Mouse (Mus musculus) adrenal gland, adult (tissue): ENCODE measurements around the gene Parp9.
A peak's percentile ranks its signal among the peaks of the same experiment; 100 is the strongest.
"Not testable (repeated sequence)": the region's sequence is repeated elsewhere in the genome, so short reads cannot be mapped to it uniquely, and the experiment has no call there.

Experiments
- DNase-seq, 2 experiments: peaks; one replicate each; pipeline ENCODE4 v3.0.0; 2022 to 2023; ENCODE audit warnings: low spot score in 1 of 2; ENCODE audit not compliant: inconsistent age in 2 of 2

Gene Parp9

DNA sequence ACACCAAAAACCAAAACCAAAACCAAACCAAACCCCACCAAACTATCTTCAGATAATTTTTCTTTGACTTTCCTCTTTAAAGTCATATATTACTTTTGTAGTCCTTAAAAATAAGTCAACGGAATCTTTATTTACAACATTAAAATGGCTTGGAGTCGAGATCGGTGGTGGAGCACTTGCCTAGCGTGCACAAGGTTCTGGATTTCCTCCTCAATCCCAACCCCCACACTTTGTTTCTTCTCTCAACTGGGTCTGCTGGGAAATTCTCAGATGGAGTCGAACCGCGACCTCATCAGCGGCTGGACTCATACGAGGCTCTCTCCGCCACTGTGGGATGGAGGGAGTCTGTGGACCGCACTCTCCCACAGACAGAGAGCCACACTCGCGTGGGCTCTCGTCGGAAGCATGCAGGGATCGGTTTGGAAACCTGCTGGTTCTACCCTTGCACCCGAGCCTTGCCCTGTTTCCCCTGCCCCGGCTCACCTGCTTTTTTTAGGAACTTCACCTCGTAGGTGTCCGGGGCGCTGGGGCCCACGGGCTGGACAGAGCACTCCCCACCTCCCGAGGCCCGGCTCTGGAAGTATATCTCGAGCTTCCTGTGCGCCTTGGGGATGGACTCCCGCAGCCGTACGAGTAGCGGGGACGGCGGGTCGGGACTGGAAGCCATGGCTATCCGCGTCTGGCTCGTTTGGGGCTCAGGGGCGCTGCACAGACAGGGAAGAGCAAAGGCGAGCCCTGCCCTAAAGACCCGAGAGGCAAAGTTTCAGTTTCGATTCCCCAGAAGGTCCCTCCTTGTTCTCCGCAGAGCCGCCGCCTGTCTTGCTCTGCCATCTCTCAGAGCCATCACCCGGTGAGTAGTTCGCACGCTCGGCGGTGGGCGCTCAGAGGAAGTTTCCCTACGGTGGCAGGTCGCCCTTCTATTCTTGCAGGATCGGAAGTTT, at the start of gene Parp9, which contains the start of gene Dtx3l:
Gene Parp9 (plus strand): TSS at position 260 of the 941 bp plus-strand sequence.
Gene Dtx3l (minus strand): TSS at position 941 of the 941 bp plus-strand sequence.
- DNase-seq: peak; percentile 76 to 94

DNA sequence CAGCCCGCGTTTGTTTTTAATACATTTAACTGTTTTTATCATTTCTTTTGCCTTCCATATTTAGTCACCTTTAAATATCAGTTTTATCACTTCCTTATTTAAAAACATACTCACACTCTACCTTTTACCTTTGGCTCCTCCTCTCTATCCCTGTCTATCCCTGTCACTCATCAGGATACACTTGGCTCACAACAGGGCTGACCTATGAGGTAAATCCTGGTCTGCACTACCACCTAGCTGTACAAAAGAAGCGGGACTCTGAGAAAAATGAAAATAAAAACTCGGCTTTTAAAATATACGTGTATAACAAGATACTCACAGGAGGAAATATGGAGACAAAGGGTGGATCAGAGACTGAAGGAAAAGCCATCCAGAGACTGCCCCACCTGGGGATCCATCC, 49.4 kb upstream of the Parp9 start:
- no peak for DNase-seq

DNA sequence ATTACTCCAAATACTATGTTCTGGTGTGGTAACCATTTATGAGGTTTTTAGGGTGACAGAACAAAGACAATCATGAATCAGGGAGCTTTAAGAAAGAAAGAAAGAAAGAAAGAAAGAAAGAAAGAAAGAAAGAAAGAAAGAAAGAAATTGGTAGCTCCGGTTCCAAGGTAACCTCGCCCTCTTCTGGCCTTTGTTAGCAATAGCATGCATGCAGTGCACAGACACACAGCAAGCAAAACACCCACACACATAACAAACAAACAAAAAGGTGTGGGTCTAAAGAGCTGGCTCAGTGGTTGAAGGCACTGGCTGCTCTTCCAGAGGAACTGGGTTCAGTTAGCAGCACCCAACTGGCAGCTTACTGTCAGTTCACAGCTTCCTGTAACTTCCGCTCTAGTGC, 47.6 kb upstream of the Parp9 start:
- no peak for DNase-seq

DNA sequence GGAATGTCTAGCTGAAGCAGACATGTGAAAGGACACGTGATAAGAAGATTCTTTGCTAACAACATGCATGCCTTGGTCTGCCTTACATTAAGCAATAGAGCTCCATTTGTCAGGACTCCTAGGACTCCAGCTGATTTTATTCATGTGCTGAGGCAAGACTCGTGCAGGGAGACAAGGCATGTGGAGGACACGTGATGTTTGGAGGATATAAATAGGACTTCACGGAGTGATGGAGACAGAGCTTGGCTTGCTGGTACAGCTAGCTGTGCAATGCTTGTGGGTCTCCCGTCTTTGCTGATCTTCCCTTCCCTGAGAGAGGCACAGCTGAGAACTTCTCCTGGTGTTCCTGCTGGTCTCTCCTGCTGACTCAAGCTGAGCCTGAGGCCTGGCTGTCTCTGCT, 46.7 kb upstream of the Parp9 start:
- not testable (repeated sequence) for DNase-seq

DNA sequence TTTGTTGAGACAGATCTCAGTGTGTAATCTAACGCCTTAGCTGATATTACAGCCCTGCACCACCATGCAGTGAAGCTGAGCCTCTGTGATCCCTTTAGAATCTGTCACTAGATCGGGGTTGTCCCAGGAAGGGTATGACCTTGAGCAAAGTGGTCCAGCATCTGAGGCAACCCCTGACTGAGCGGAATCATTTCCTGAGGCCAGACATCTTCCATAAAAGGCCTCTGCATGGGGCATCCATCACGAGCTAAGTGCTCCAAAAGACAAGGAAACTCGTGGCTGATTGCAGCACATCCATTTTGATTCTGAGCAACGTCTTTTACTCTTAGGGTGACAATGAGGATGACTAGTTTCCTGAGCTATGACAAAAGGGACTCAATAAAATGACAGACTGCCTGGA, 43.3 kb upstream of the Parp9 start:
- DNase-seq: no peak

DNA sequence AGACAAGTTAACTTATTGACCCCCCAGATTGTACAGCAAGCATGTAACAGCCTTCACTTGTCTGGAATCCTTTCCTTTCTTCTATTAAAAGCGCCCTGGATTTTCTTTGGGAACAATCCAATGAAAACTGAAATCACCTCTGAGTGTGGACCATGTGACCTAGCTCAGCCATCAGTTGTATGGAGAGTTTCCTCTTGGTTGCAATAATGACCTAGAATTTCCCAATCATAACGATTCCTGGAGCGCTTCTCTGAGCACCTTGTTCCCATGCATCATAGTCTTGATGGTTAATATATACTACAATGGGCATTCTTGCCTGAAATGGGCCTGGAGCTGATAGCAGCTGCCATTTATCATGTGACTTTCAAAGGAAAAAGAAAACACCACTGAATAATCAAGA, 37.7 kb upstream of the Parp9 start:
- no peak for DNase-seq

DNA sequence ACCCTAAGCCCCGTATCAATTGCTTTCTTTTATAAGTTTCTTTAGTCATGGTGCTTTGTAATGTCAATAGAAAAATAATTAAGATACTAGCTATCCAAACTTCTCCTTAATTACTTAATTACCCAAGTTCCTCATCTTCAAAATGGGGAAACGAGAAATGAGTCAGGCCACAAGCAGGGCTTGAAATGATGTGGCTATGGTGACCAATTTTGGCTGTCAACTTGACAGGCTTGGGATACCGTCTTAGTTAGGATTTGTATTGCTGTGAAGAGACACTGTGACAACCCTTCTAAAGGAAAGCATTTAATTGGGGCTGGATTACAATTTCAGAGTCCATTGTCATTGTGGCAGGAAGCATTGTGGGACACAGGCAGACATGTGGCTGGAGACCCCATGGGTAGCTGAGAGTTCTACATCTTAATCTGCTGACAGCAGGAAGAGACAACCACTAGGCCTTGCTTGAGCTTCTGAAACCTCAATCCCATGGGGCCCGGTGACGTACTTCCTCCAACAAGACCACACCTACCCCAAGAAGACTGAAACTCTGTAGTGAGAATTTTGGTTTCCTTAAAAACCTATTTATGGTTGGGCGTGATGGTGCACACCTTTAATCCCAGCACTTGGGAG, 35.1 kb upstream of the Parp9 start:
- no peak for DNase-seq

DNA sequence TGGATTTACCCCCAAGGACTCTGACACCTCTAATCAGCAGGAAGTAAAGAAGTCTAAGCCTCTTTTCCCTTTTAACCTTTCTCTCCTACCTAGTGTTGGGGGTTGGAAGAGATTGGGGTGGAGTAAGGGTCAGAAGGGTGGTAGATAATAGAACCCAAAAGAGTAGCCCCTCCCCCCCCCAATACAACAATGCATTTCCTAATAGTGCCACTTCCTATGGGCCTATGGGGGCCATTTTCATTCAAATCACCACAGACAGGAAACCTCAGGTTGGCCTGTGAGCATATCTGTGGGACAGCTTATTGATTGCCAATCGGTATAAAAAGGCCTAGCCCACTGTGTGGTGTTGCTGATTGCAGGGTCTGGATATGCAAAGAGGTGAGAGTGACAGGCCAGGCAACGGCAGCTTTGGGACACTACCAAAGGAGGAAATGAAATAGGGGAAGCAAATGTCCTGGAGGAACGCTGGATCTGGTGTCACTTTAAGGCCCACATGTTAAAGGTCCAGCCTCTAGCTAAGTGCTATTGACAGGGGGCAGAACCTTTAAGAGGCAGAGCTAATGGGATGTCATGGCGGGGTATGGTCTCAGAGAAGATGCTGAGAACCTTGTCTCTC, 34.0 kb upstream of the Parp9 start:
- DNase-seq: no peak

DNA sequence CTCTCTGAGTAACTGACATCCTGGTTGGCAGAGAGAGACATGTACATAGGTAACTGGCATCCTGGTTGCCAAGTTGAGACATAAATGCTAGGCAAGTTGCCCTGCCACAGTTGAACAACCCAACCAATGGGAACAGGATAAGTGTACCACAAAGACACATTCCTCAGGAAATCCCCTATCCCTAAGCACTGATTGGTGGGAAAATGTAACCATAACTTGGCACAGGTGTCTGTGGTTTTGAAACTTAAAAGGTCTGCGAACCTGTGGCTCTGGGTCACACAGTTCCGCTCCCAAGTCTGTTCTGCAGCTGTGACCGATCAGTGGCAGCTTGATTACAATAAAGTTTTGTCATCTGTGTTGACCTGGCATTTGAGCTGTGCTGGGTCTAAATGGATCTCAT, 32.9 kb upstream of the Parp9 start:
- no peak for DNase-seq

DNA sequence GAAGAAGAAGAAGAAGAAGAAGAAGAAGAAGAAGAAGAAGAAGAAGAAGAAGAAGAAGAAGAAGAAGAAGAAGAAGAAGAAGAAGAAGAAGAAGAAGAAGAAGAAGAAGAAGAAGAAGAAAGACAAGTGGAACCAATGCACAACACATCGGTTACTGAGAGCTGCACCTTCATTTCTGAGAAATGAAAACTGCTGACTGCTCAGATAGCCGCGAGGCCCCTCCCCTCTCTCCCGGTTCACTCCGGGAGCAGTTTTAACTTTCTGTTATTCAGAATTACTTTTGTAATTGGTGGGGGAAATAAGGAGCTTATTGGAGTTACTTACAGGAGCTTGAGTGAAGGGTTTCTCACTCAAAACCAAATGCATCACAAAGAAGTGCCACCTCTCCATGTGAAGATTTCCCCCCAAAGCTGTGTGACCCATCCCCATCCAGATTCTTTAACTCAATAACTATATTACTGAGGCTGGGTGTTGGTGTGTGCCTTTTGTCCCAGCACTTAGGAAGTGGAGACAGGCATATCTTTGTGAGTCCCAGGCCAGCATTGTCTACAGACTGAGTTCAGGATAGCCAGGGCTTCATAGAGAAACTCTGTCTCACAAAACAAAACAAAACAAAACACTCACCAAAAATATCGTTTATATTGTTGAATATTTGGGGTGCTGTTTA, 32.3 kb upstream of the Parp9 start:
- DNase-seq: no peak

DNA sequence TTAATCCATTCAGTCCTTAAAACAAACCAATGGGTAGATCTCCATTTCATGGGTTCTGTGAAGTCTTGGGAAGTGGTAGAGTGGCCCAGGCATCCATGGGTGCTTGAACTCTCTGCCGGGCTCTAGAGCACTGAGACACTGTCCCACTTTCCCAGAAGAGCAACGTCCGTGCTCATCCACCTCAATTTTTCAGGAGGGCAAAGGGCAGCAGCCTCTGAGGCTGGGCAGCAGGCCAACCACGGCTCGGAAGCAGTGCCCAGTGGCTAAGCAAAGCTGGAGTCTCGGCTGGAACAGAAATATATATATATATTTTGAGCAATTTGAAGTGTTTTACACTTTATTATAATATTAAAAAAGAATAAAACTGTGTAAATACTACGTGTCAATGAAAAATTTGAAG, 31.4 kb upstream of the Parp9 start:
- DNase-seq: peak in 1 of 2 experiments; percentile 37

DNA sequence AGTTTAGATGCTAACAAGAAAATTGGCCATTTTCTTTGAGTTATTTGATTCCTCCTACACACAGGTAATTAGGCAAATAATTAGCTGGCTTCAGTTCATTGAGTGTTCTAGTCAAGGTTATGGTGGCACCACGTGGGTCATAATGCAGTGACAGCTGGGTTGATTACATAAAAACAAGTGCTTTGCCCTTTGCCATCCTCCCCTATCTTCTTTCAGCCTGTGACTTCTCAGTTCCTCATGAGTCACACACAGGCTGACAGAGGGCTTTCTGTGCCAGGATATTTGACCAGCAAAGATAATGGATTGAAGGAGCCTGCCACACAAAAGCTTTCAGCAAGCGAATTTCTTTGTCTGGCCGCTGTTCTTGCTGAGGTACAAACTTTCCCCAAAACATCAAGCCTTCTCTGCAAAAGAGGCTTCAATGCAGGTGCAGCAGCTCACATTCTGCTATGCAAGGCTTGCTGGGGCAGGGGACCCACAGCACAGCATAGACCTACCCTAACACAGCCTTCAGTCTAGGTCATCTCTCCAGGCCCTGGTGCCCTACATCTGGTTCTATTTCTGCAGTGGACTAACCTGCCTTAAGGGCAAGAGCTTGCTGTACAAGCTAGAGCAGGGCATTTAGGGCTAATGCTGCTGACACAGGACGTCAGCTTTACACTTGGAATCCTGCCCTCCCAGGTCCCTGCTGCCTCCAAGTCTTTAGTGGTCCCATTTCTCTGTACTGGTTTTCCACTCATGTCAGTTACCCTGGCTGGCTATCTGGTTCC, 30.7 kb upstream of the Parp9 start:
- peak; percentile 65 to 85 for DNase-seq

DNA sequence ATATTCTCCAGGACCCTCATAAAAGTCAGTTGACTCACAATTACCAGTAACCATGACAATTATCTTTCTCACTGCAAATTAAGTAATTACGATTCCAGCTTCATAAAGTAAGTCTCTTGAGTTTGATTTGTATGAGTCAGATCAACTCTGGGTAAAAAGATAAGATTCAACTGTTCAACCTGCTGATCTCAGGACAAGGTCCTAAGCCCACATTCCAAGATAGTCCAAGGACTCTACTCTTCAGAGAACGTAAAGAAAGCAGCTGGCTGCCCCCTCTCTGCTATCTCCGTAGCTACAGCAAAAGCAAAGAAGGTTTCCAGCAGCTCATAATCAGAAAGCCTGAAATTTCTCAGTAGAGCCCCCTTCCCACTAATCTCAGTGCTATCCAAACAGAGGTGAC, 26.8 kb upstream of the Parp9 start:
- no peak for DNase-seq

DNA sequence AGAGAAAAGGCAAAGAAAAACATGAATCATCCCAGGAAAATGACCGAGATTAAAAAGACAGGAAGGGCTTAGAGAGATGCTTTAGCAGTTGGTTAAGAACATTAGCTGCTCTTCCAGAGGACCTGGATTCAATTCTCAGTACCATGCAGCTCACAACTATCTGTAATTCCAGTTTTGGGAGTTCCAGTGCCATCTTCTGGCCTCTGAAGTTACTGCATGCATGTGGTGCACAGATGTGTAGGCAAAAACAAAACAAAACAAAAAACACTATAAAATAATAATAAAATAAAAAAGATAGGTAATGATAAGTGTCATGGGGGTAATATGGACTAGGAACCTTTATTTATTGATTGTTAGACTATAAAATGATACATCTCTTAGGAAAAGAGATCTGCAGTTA, 24.7 kb upstream of the Parp9 start:
- peak in 1 of 2 experiments; percentile 57 for DNase-seq

DNA sequence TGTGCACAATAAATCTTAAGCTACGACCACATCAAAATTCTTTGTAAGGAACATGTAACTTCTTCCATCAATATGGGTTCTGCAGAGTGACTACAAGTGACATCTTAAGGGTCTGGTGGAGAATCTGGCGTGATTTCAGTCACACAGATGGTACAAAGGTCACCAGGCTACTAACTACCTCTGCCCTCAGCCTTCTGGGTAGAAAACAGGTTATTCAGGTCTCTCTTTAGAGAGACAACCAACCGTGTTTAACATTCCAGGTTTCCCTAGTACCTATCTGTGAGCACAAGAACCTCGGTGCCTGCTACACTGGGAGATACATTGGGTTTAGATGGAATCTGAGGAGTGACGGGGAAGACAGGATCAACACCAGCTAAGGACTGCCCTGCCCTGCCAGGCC, 24.0 kb upstream of the Parp9 start:
- DNase-seq: no peak

DNA sequence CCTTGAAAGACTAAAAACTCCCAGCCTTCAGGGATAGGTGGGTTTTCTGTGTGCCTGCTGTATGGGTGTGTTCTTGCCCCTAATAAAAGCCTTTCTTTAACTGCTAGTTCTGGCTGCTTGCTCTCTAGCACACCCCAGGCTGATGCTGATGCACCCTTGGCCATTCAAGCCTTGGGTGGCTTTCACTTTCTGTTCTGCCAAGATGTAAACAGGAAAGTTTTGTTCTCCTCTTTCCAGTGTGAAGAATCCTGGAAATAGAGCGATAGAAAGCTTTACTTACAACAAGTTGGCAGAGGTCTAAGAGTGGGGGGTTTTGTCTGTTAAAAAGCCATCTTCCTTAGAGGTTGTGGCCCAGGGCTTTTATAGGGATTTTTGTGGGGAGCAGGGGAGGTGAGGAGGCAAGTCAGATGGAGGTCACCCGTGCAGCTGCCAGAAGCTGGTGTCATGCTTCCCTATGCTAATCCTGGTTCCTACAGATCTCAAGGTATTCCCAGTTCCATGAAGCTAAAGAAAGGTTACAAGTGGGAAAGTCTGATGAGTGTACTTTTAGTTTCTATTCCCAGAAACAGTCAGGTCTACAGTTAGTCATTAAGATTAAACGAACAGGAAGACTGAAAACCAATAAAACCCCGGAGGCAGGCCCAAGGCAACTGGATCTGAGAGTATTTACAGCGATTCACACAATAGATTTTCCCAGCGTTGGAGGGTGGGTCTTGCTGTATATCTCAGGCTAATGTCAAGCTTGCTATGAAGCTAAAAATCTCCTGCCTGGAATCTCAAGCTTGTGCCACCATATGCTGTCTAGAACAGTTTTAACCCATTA, 19.3 kb upstream of the Parp9 start:
- peak in 1 of 2 experiments; percentile 39 for DNase-seq

DNA sequence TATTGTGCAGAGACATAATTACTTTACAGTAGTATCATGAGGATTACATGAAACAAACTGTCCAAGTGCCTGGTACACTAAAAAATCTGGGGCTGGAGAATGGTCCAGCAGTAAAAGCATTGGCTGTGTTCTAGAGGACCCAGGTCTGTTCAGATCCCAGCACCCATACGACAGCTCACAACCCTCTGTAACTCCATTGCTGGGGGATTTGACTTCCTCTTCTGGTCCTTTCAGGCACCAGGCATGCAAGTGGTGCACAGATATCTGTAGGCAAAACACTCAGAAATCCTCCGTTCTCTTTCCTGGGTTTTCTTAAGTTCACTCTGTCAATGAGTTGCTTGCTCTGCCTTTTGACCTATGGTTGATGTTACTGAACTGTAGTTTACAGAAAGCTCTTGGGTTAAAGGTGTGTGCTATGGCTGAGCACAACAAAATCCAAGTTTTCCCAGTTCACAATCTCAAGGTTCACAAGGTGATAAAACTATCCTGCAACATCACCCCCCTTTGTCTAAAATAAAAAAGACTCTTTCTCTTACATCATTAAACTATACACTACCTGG, 16.5 kb upstream of the Parp9 start:
- no peak for DNase-seq

DNA sequence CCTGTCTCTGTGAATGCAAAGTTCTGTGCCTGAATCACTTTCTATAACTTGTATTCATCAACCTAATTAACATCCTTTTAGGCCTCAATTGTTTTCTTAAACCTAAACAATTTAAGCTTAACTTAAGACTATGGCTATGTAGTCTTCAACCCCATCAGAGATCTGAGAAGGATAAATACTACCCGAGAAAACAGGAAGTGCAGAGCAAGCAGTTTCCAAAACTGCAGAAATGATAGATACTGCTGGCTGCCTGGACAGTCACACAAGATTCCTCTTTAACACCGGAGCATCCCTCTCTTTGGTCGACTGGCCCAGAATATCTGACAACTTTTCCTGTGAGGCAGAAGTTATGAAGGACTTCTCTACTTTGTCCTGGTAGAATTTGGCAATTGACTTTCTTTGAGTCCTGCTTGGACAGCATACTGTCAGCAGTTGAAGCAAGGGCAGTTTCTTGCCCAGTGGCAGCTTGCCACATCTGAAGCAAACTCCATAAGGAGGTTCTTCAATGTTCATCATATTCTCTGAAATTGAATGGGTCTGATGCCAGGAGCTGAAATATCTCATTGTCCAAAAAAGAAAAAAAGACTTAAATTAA, 15.9 kb upstream of the Parp9 start:
- DNase-seq: no peak
